Mouse (Mus musculus) liver, adult 2 months (tissue): ENCODE measurements at regions not wholly inside any gene's neighbourhood (a gene's known extent, or its start where the extent isn't known, plus 50 kb on each side); places are given as distances from the start of the nearest gene placed in this dataset.

Experiments
- CTCF ChIP-seq: fragments of 200-500 bp; IDR thresholded peaks from 2 replicates; pipeline ENCODE4 v1.5.1; 2011; ENCODE audit warnings: low read depth, low read length, control low read depth
- POLR2A ChIP-seq: fragments of 200-500 bp; IDR thresholded peaks from 2 replicates; pipeline ENCODE4 v1.6.1; 2011; ENCODE audit warnings: low read length, control low read depth; ENCODE audit not compliant: insufficient read depth; ENCODE audit errors: extremely low read depth

GRCm38 (mm10) chr16:7638955-7639755 is 785.8 kb downstream of the Tmem114 start:
- TF ChIP-seq CTCF (no peak), POLR2A (no peak)
